10 mouse cellular contexts compared by ENCODE assay signal in the genomic region with DNA sequence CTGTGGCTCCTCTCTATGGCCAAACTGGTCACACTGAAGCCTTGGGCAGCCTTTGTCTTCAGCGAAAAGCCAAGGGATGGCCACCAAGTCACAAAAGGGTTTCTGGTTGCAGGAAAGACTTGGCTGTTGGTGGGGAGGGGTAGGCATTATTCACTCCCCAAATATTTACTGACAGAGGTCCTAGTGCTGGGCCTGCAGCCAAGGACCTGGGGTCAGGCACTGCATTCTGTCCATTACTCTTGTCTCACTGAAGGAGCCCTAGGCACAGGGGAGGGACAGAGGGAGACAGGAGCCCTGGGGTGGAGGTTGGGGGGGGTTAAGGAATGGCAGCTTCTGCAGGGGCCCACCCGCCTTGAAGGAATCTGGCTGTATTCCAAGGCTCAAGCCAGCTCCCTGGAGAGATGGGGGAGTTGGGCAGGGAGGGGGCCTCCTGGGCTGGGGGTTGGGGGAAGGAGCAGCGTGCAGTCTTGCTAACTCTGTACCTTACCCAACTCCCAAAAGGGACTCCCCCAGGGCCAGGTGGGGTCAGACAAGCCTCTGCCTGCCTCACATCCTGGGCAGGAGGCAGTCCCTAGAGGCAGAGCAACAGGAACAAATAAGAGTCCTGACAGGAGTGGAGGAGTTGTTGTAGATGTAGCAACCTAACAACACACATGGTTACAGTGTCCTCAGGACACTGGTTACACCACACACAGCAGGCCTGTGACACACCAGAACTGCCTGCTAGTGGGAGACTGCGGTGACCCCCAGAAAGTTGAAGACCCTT. TPM values are rescaled to one million over a fixed set of nuclear protein-coding genes. Genes with fewer than 3 reads are reported as not detected.
DNase-seq lines count a peak whose midpoint lies in the region; ATAC-seq and TF ChIP-seq lines count a peak whose summit lies in the region.
"Had no signal": no experiment of that assay in that cellular context is flagged by ENCODE, and none has a peak within 500 bp of the region (broad histone marks: within the 10 kb centered on the region; RNA-seq: fewer than 3 reads in every experiment).

No protein-coding gene starts in this region.

- H3K27me3 ChIP-seq in heart, embryonic 14.5 days (ENCODE audit: control insufficient read depth, insufficient read depth, low read length) = no peaks in the 10 kb centered on the region
- H3K27me3 ChIP-seq in midbrain, embryonic 14.5 days (ENCODE audit: control insufficient read depth, insufficient read depth, low read length) = no peaks in the 10 kb centered on the region
- H3K27me3 ChIP-seq in midbrain, embryonic 16.5 days (ENCODE audit: control insufficient read depth, insufficient read depth, low read depth, low read length) = no peaks in the 10 kb centered on the region
- H3K27me3 ChIP-seq in limb, embryonic 14.5 days (ENCODE audit: control insufficient read depth, insufficient read depth, low read length) = no peaks in the 10 kb centered on the region

- H3K4me2 ChIP-seq in heart, embryonic 14.5 days (ENCODE audit: low read length) = no peak overlapping the region
- no peak overlapping the region for H3K4me2 ChIP-seq in midbrain, embryonic 14.5 days (ENCODE audit: low read length)
- no peak overlapping the region for H3K4me2 ChIP-seq in midbrain, embryonic 16.5 days (ENCODE audit: low read length)
- no peak overlapping the region for H3K4me2 ChIP-seq in limb, embryonic 14.5 days (replicated peaks; ENCODE audit: low read depth, low read length, severe bottlenecking)

- 0 out of 2 replicates have a peak overlapping the region, but pooled peaks have one; percentile 0 for H3K9ac ChIP-seq in heart, embryonic 14.5 days (ENCODE audit: low read length)
- H3K9ac ChIP-seq in midbrain, embryonic 14.5 days (replicated peaks; ENCODE audit: low read length) = no peak overlapping the region
- no peak overlapping the region for H3K9ac ChIP-seq in midbrain, embryonic 16.5 days (ENCODE audit: low read depth, low read length)
- H3K9ac ChIP-seq in limb, embryonic 14.5 days (ENCODE audit: low read depth, low read length, severe bottlenecking) = peak overlapping the region; percentile 26; the same call in 1 of the 2 replicates

- TF ChIP-seq POLR2A in limb, embryonic 14.5 days (IDR thresholded peaks at IDR 0.05; ENCODE audit: borderline replicate concordance, extremely low read depth, insufficient read depth, insufficient read length) = no peak

- H3K27ac ChIP-seq in heart, embryonic 14.5 days (replicated peaks in 1 of 2; ENCODE audit: control insufficient read depth in 1 of 2, insufficient read depth in 1 of 2, low read depth in 2 of 2, low read length in 2 of 2) = peak overlapping the region; percentile 27 to 53; a peak in 2 of 4 replicates
- no peak overlapping the region for H3K27ac ChIP-seq in midbrain, embryonic 14.5 days (replicated peaks; ENCODE audit: low read depth, low read length)
- H3K27ac ChIP-seq in midbrain, embryonic 16.5 days (ENCODE audit: low read length) = no peak overlapping the region
- H3K27ac ChIP-seq in limb, embryonic 14.5 days (replicated peaks; ENCODE audit: low read depth, low read length) = no peak overlapping the region

- H3K4me3 ChIP-seq in heart, embryonic 14.5 days (ENCODE audit: control insufficient read depth in 1 of 2, insufficient read depth in 1 of 2, low read depth in 1 of 2, low read length in 2 of 2) = no peak overlapping the region
- no peak overlapping the region for H3K4me3 ChIP-seq in midbrain, embryonic 14.5 days (replicated peaks; ENCODE audit: low read depth, low read length)
- H3K4me3 ChIP-seq in midbrain, embryonic 16.5 days (ENCODE audit: low read depth, low read length) = no peak overlapping the region
- H3K4me3 ChIP-seq in limb, embryonic 14.5 days (replicated peaks; ENCODE audit: low read length) = no peak overlapping the region

- no peak for DNase-seq in heart, adult 8-10 months (ENCODE audit: low spot score)
- DNase-seq in midbrain, embryonic 14.5 days = peak; percentile 34
- DNase-seq in limb, embryonic 14.5 days (ENCODE audit: low spot score) = peak; percentile 49
- DNase-seq in left cerebral cortex, postnatal 36 days (ENCODE audit: low spot score in 2 of 2) = no peak
- no peak for DNase-seq in gastrocnemius, postnatal 14 days
- DNase-seq in frontal cortex, postnatal 10 days (ENCODE audit: low spot score in 2 of 2) = no peak
- DNase-seq: layer of hippocampus, postnatal 36 days had no signal

- WGBS in heart, embryonic 14.5 days = 47% methylated on average over 4 of the region's 4 CpGs
- WGBS in midbrain, embryonic 14.5 days = 58% methylated on average over 4 of the region's 4 CpGs
- 65% methylated on average over 4 of the region's 4 CpGs for WGBS in midbrain, embryonic 16.5 days
- 41% methylated on average over 4 of the region's 4 CpGs for WGBS in limb, embryonic 14.5 days

- H3K36me3 ChIP-seq in heart, embryonic 14.5 days (ENCODE audit: control insufficient read depth, insufficient read depth, low read length) = no peaks in the 10 kb centered on the region
- H3K36me3 ChIP-seq in midbrain, embryonic 14.5 days (ENCODE audit: control insufficient read depth, insufficient read depth, low read length) = no peaks in the 10 kb centered on the region
- H3K36me3 ChIP-seq in midbrain, embryonic 16.5 days (ENCODE audit: control insufficient read depth, insufficient read depth, low read length) = no peaks in the 10 kb centered on the region
- no peaks in the 10 kb centered on the region for H3K36me3 ChIP-seq in limb, embryonic 14.5 days (ENCODE audit: control insufficient read depth, insufficient read depth, low read length)

- H3K9me3 ChIP-seq in heart, embryonic 14.5 days (ENCODE audit: control insufficient read depth, low read length) = no peaks in the 10 kb centered on the region
- no peaks in the 10 kb centered on the region for H3K9me3 ChIP-seq in midbrain, embryonic 14.5 days (ENCODE audit: control insufficient read depth, low read length)
- H3K9me3 ChIP-seq in midbrain, embryonic 16.5 days (replicated peaks; ENCODE audit: control insufficient read depth, low read length, poor library complexity, severe bottlenecking) = no peaks in the 10 kb centered on the region
- no peaks in the 10 kb centered on the region for H3K9me3 ChIP-seq in limb, embryonic 14.5 days (ENCODE audit: control insufficient read depth, low read length)

- intact Hi-C loops in left cerebral cortex, postnatal 36 days (cut with DNase I) = no loop called here
- intact Hi-C loops in gastrocnemius, postnatal 14 days (cut with DNase I; ENCODE audit: low total_unique reads) = no loop called here

- ATAC-seq in heart, embryonic 14.5 days (ENCODE audit: insufficient number of reproducible peaks, insufficient read depth, low FRiP score, low read depth) = 0 out of 2 replicates have a peak, but pooled peaks have one; percentile 31
- ATAC-seq in midbrain, embryonic 14.5 days (ENCODE audit: low FRiP score, low TSS enrichment) = no peak
- no peak for ATAC-seq in midbrain, embryonic 16.5 days
- ATAC-seq in limb, embryonic 14.5 days (ENCODE audit: low FRiP score, low read depth) = peak; percentile 31; the same call in 1 of the 2 replicates

- peaks cover 12 to 13% of the 10 kb centered on the region in 2 experiments for H3K4me1 ChIP-seq in heart, embryonic 14.5 days (ENCODE audit: control insufficient read depth in 2 of 2, insufficient read depth in 2 of 2, low read length in 2 of 2)
- no peaks in the 10 kb centered on the region for H3K4me1 ChIP-seq in midbrain, embryonic 14.5 days (ENCODE audit: control insufficient read depth, insufficient read depth, low read length)
- H3K4me1 ChIP-seq in midbrain, embryonic 16.5 days (ENCODE audit: control insufficient read depth, insufficient read depth, low read length) = no peaks in the 10 kb centered on the region
- peaks cover 22% of the 10 kb centered on the region for H3K4me1 ChIP-seq in limb, embryonic 14.5 days (ENCODE audit: control insufficient read depth, insufficient read depth, low read length)

RNA-seq across cellular contexts. Expression of a gene that starts 20.2 kb away (rescaled TPM):
- 9.4 TPM in 2 replicates for polyA plus RNA-seq in heart, embryonic 14.5 days (2014; fragmentation: Nextera tagmentation; extraction: Ambion mirVana)
- total RNA-seq in heart, adult 8-10 months (2022) = 10 to 100 TPM in 1 of 4 experiments, 1 to 10 TPM in 3; 9.1 to 10.3 (median 9.8) TPM
- 9.0 and 11.7 TPM in 2 replicates for polyA plus RNA-seq in midbrain, embryonic 14.5 days (2014; fragmentation: Nextera tagmentation; extraction: Ambion mirVana)
- 13.7 and 16.6 TPM in 2 replicates for polyA plus RNA-seq in midbrain, embryonic 16.5 days (2015; fragmentation: Nextera tagmentation; extraction: Ambion mirVana)
- 12.7 and 14.3 TPM in 2 replicates for polyA plus RNA-seq in limb, embryonic 14.5 days (2012; rRNA removed)
- 8.6 and 10.0 TPM in 2 replicates for polyA plus RNA-seq in limb, embryonic 14.5 days (2014; fragmentation: Nextera tagmentation; extraction: Ambion mirVana)
- 10 to 100 TPM; 15.2 to 16.2 TPM for total RNA-seq in left cerebral cortex, postnatal 36 days (2021)
- 1 to 10 TPM; 3.5 to 4.0 TPM for total RNA-seq in gastrocnemius, postnatal 14 days (2021)

RNA-seq across cellular contexts. Expression of a gene that starts 23.1 kb away (rescaled TPM):
- not detected in 2 replicates for polyA plus RNA-seq in heart, embryonic 14.5 days (2014; fragmentation: Nextera tagmentation; extraction: Ambion mirVana)
- total RNA-seq in heart, adult 8-10 months (2022) = not detected
- 0.13 and 0.38 TPM in 2 replicates for polyA plus RNA-seq in midbrain, embryonic 14.5 days (2014; fragmentation: Nextera tagmentation; extraction: Ambion mirVana)
- polyA plus RNA-seq in midbrain, embryonic 16.5 days (2015; fragmentation: Nextera tagmentation; extraction: Ambion mirVana) = 0.22 and 0.38 TPM in 2 replicates
- 8.3 and 8.6 TPM in 2 replicates for polyA plus RNA-seq in limb, embryonic 14.5 days (2012; rRNA removed)
- 14.3 and 16.3 TPM in 2 replicates for polyA plus RNA-seq in limb, embryonic 14.5 days (2014; fragmentation: Nextera tagmentation; extraction: Ambion mirVana)
- total RNA-seq in left cerebral cortex, postnatal 36 days (2021) = not detected
- total RNA-seq in gastrocnemius, postnatal 14 days (2021) = not detected
- total RNA-seq: layer of hippocampus, postnatal 36 days had no signal

RNA-seq across cellular contexts. Expression of a gene that starts 49.3 kb away (rescaled TPM):
- polyA plus RNA-seq in heart, embryonic 14.5 days (2014; fragmentation: Nextera tagmentation; extraction: Ambion mirVana) = not detected in 2 replicates
- not detected for total RNA-seq in heart, adult 8-10 months (2022)
- polyA plus RNA-seq in midbrain, embryonic 14.5 days (2014; fragmentation: Nextera tagmentation; extraction: Ambion mirVana) = 0.12 TPM in 1 of 2 replicates, not detected in the other
- 0.36 TPM in 1 of 2 replicates, not detected in the other for polyA plus RNA-seq in midbrain, embryonic 16.5 days (2015; fragmentation: Nextera tagmentation; extraction: Ambion mirVana)
- 2.0 and 2.4 TPM in 2 replicates for polyA plus RNA-seq in limb, embryonic 14.5 days (2012; rRNA removed)
- polyA plus RNA-seq in limb, embryonic 14.5 days (2014; fragmentation: Nextera tagmentation; extraction: Ambion mirVana) = 3.3 and 3.4 TPM in 2 replicates
- total RNA-seq in left cerebral cortex, postnatal 36 days (2021) = not detected
- total RNA-seq in gastrocnemius, postnatal 14 days (2021) = not detected
- total RNA-seq: layer of hippocampus, postnatal 36 days had no signal
- polyA plus RNA-seq: small intestine, adult 2 months had no signal

RNA-seq across cellular contexts. Expression of a gene that starts 55.6 kb away (rescaled TPM):
- 112 and 113 TPM in 2 replicates for polyA plus RNA-seq in heart, embryonic 14.5 days (2014; fragmentation: Nextera tagmentation; extraction: Ambion mirVana)
- 100 to 1,000 TPM; 469 to 545 (median 504) TPM for total RNA-seq in heart, adult 8-10 months (2022)
- polyA plus RNA-seq in midbrain, embryonic 14.5 days (2014; fragmentation: Nextera tagmentation; extraction: Ambion mirVana) = 21.5 and 22.7 TPM in 2 replicates
- 24.1 and 27.5 TPM in 2 replicates for polyA plus RNA-seq in midbrain, embryonic 16.5 days (2015; fragmentation: Nextera tagmentation; extraction: Ambion mirVana)
- polyA plus RNA-seq in limb, embryonic 14.5 days (2012; rRNA removed) = 29.6 and 36.3 TPM in 2 replicates
- 34.9 and 38.8 TPM in 2 replicates for polyA plus RNA-seq in limb, embryonic 14.5 days (2014; fragmentation: Nextera tagmentation; extraction: Ambion mirVana)
- total RNA-seq in left cerebral cortex, postnatal 36 days (2021) = 100 to 1,000 TPM; 104 to 110 TPM
- total RNA-seq in gastrocnemius, postnatal 14 days (2021) = 100 to 1,000 TPM; 330 to 344 TPM

Comparison
In these comparisons a context has a peak if more than half of its experiments do, and no peak if none do; other contexts are left out.
1. ATAC-seq: peak in heart, embryonic 14.5 days (single experiment) and limb, embryonic 14.5 days (single experiment); none in midbrain, embryonic 14.5 days (single experiment) and midbrain, embryonic 16.5 days (single experiment).
2. H3K27ac ChIP-seq: peak in heart, embryonic 14.5 days (2 of 2); none in midbrain, embryonic 14.5 days (single experiment), midbrain, embryonic 16.5 days (single experiment) and limb, embryonic 14.5 days (single experiment).
3. H3K9ac ChIP-seq: peak in heart, embryonic 14.5 days (single experiment) and limb, embryonic 14.5 days (single experiment); none in midbrain, embryonic 14.5 days (single experiment) and midbrain, embryonic 16.5 days (single experiment).
4. DNase-seq: peak in midbrain, embryonic 14.5 days (single experiment) and limb, embryonic 14.5 days (single experiment); none in heart, adult 8-10 months (single experiment), left cerebral cortex, postnatal 36 days (0 of 2), gastrocnemius, postnatal 14 days (single experiment) and frontal cortex, postnatal 10 days (0 of 2).